Mouse (Mus musculus): Measurements from ENCODE around the gene Ahcyl1.

GRCm38 (mm10) chr3:107695948-107696881 lies at the start of gene Ahcyl1:
- peak; percentile 87; the same call in 1 of the 2 replicates for TF ChIP-seq POLR2A (IDR thresholded peaks at IDR 0.05; ENCODE audit: borderline replicate concordance, extremely low read depth, low read depth, low read length)
- TF ChIP-seq CTCF (IDR thresholded peaks at IDR 0.05; ENCODE audit: insufficient read depth, low read length) = peak; percentile 94
